Mouse (Mus musculus): ENCODE measurements around the gene Nlrc3.
A peak's percentile ranks its signal among the peaks of the same experiment; 100 is the strongest.

Nlrc3 gene

DNA sequence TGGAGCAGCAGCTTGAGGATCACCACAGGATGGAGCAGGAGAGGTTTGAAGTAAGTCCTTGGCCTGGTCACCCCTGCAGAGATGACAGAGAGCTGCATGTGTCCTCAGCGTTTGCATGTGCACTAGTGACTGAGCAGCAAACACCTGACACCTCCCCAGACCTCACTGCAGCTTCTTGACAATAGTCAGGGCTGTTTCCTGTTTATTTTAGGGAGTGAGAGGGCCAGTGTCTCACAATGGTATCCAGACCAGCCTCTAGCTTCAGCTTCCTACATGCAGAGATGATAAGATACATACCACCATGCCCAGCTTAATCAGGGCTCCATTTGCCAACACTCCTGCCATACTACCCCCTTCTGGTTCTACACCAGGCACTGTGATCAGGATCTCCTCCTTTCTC is 47.9 kb downstream of the Nlrc3 start:
- DNase-seq (ENCODE audit: low spot score) = no peak

- no peak for DNase-seq (ENCODE audit: low spot score)
Measured at GRCm38 (mm10) chr16:3923966-3924365, 52.5 kb downstream of the Nlrc3 start.

GRCm38 (mm10) chr16:3923515-3923914 is 52.9 kb downstream of the Nlrc3 start:
- DNase-seq (ENCODE audit: low spot score) = no peak

GRCm38 (mm10) chr16:3920756-3921155 is 55.7 kb downstream of the Nlrc3 start:
- DNase-seq (ENCODE audit: low spot score) = no peak

DNA sequence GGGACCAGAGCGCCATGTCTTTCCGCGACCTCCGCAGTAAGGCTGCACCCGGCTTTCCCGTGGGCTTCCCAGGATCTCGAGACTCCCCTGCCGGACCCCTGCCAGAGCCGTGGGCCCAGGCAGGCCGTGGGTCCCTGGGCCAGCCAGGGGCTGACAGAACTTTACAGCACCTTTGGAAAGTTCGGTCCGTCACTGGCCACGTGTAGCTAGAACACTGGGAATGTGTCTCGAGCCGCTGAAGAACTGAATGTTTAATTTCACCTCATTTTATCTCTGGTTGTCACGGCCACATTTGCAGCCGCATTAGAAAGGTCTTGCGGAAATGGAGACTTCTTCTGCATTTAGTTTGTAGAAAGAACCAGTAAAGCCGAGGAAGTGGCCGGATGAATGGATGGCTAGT is 67.3 kb downstream of the Nlrc3 start:
- no peak for DNase-seq (ENCODE audit: low spot score)

- DNase-seq (ENCODE audit: low spot score) = peak; percentile 74
Measured at GRCm38 (mm10) chr16:3908537-3909111, 67.8 kb downstream of the Nlrc3 start, which contains the start of the genes 1700037C18Rik and Cluap1. 1700037C18Rik (minus strand) TSS chr16:3908689. Cluap1 (plus strand) TSS chr16:3908801.

DNA sequence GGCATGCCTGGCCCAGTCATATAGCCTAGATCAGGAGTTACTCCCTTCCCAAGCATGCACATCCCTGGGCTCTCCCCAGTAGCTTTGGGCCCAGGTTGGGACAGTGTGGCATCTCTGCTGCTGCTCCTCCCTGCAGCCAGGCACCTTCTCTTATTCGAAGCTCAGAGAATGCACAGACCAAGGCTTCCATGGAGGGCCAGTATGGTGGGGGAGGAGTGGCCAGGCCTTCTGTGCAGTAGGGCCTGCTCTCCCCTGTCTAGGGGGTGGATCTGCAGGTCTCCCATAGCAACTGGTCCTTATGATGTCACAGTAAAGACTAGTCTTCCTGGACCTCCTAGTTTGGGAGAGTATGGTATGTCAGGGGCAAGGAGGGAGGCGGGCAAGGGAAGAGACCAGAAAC is 69.0 kb downstream of the Nlrc3 start:
- no peak for DNase-seq (ENCODE audit: low spot score)

DNA sequence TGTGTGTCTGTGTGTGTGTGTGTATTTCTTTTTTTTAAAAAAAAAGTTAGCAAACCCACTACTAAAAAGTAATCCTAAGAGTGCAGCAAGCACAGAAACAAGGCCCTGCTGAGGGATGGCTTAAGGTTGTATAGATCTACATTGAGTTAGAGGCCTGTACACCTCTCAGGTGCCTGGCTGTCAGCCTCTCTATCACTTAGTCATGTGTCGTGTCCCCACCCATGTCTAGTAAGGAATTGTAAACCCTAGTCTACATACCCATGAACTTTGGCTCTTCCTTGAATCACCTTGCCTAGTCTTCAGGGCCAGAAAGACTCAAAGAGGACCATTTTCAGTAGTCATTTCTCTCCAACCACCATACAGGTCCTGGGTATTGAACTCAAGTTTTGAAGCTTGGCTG is 79.9 kb downstream of the Nlrc3 start:
- no peak for DNase-seq (ENCODE audit: low spot score)

GRCm38 (mm10) chr16:3896046-3896445 is 80.4 kb downstream of the Nlrc3 start:
- DNase-seq (ENCODE audit: low spot score) = no peak

DNA sequence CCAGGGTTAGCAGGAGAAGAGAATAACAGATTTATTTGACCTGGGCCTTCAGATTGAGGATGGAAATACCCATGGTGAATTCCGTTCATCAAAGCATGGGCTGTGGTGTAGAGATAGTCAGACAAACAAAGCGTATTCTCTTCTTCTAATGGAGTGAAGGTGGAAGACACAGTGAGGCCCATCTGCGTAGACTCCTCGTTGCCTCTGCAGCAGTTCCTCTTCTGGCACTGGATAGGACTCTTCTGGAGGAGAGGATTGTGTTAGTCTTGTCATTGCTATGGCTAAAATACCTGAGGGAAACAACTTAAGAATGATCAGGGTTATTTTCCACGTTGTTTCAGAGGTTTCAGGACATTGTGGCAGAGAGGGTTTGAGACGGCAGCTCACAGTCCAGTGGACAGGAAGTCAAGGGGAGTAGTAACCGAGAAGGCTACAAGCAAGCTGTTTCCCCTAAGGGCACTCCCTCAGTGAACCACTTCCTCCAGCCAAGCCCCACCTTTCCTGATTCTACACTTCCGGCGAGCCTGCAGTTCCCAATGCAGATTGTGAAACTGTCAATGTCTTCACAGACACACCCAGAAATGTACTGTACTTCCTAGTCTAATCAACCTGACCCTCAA is 81.1 kb downstream of the Nlrc3 start:
- no peak for DNase-seq (ENCODE audit: low spot score)
